Mouse (Mus musculus) olfactory bulb, adult 2 months (tissue): ENCODE results near the gene Arl15.

Source experiments
- CTCF ChIP-seq: fragments of 200-500 bp; IDR thresholded peaks from 2 replicates; pipeline ENCODE4 v1.5.1; 2012; ENCODE audit warnings: low read depth, mild to moderate bottlenecking, low read length, moderate library complexity; ENCODE audit not compliant: insufficient read depth
- POLR2A ChIP-seq: fragments of 200-500 bp; IDR thresholded peaks from 2 replicates; pipeline ENCODE4 v1.6.1; 2012; ENCODE audit warnings: mild to moderate bottlenecking, low read depth, low read length, moderate library complexity; ENCODE audit not compliant: insufficient read depth

DNA sequence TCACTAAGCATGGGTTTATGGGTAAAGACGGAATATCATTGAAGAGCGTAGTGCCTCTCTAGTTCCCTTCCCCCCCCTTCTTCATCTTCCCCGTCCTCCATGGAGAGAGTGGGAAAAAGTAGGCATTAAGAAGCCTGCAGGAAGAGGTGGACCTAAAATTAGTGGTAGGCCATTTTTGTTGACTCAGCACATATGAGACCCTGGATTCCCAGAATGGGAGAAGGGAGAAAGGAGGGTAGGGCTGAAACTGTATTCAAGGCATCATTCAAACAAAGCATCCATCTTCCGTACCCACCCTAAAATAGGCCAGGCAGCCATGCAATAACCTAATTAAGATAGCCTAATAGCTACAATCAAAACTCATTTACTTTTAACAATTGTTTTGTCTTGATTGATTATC lies 301.1 kb downstream of the Arl15 start:
- TF ChIP-seq POLR2A: no peak
- TF ChIP-seq CTCF: no peak
